Mouse (Mus musculus) C2C12 (cell line): Measurements from ENCODE around the gene Gpr22.

ENCODE experiments used
- CTCF ChIP-seq: IDR thresholded peaks from one replicate; pipeline ENCODE4 v1.5.1; 2011; ENCODE audit not compliant: control insufficient read depth, insufficient read depth, insufficient read length
- FOSL1 ChIP-seq: IDR thresholded peaks from one replicate; pipeline ENCODE4 v1.8.0; 2011; ENCODE audit warnings: mild to moderate bottlenecking, low read length; ENCODE audit not compliant: poor library complexity, insufficient read depth, severe bottlenecking
- MAX ChIP-seq: IDR thresholded peaks from one replicate; pipeline ENCODE4 v1.6.1; 2011; ENCODE audit warnings: mild to moderate bottlenecking, control low read depth

DNA sequence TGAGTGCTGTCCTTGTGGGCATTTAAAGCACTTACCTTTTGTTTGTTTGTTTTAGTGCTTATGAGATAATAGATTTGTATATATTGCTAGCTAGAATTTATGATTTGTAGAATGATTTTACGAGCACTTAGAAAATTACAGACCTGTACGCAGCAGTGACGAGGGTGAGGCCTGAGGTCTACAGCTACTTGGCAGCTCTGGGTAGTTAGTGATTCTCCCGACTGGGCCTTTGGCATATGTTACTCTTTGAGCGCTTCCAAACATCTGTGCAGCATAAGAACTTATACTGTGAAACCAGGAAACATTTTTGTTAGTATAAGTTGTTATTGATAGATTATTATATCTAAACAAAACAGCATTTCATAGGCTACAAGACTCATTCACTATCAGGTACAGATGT, 12.3 kb downstream of the Gpr22 start:
- TF ChIP-seq CTCF = no peak
- TF ChIP-seq FOSL1 = no peak
- no peak for TF ChIP-seq MAX
